Mouse (Mus musculus) frontal cortex, postnatal 25 days (tissue): ENCODE results near the gene Gnaz.
"Not testable (repeated sequence)": the region's sequence is repeated elsewhere in the genome, so short reads cannot be mapped to it uniquely, and the experiment has no call there.

Experiments
- DNase-seq, 2 experiments: peaks; one replicate each; pipeline ENCODE4 v3.0.0; 2022; ENCODE audit warnings: low spot score in 2 of 2

Gnaz gene

GRCm38 (mm10) chr10:75028743-75029142, 61.8 kb downstream of the Gnaz start:
- DNase-seq, result no peak

DNA sequence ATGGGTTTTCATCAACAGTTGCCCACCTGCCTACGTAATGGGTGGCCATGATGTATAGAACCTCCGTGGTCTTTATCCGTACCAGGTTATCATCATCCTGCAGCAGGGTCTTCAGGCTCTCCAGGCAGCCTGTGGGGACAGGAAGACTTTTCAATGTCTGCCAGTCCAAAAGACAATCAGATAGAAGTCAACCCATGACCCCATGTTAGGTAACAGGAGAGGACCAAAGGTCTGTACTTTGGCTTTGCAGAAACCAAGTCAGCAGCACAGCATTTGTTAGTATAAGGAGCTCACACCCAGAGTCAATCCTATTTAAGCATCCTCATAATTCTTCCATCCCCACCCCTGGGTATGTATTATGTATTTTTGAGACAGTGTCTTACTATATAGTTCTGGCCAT, 62.7 kb downstream of the Gnaz start:
- DNase-seq, result no peak

DNA sequence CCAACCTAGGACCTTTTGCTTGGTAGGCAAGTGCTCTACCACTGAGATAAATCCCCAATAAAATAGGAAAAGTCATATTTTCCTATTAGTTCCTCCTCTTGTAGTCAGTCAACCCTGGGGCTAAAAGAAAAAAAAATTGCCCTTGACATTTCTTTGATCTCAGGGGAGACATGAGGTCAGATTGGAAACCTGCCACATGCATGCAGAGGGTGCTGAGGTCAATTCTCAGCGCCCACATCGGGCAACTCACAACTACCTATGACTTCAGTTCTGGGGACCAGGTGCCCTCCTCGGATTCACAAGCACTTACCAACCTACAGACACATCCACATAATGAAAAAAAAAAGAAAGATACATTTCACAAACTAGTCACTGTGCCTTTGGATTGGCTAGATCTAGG, 63.3 kb downstream of the Gnaz start:
- DNase-seq, result no peak

DNA sequence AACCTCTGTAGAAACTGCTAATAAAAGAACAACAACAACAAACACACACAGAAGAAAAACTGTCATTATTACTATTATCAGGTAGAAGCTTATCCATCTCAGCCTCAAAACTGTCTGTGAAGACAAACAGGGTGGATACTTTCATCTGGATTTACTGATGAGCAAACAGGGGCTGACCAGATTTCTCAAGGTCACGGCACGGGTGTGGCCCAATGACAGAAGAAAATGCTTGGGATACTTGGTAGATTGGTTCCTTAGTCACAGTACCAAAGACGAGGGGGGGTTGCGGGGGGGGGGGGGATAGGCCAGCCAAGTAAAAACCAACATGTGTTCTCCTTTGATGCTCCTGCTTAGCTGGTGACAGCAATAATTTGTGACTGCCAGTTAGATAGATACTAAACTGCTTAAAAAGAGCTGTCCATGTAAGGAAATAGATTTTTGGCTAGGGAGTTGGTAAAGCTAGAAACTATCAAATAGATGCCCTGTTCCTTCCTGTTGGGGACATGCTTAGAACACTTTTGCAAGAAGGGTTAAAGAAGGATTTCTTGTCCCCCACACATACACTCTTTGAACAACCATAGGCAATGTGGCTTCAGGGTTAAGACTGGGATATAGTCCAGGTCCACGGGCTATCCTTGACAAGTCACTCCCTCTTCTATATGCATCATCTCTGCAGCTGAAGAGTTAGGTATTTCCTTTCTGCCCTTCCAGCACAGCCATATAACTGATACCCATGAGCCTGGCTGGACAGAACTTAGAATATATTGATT, 64.6 kb downstream of the Gnaz start:
- DNase-seq, result no peak

- peak; percentile 44 to 74 for DNase-seq
Measured at GRCm38 (mm10) chr10:75032395-75032794, 65.4 kb downstream of the Gnaz start, which contains the start of gene Rsph14. TSS of gene Rsph14 (minus strand) at chr10:75032586.

DNA sequence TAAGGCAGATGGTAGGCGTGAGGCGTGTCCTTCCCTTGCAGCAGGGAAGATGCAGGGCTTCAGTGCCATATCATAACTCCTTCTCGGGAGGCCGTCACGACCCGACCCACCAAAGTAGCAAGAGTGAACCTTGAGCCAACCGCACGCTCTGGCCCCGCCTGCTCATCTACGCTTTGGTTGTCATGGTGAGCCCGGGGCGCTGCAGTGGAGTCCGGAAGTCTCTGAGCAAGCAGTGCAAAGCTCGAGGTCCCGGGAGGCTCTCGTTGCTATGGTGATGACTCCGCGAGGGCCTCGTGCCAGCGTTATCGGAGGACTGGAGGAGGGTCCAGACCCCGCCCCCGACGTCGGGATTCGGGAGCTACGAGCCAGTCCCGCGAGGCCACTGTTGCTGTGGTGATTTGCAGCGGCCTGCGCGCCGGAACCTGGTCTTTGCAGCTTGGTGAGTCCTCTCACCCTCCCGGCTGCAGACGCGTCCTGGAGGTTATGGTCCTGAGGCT, 70.0 kb downstream of the Gnaz start, which contains the start of gene Rab36:
TSS of gene Rab36 (plus strand) at position 176 of the 497 bp plus-strand sequence.
- DNase-seq, result peak; percentile 81 to 86

DNA sequence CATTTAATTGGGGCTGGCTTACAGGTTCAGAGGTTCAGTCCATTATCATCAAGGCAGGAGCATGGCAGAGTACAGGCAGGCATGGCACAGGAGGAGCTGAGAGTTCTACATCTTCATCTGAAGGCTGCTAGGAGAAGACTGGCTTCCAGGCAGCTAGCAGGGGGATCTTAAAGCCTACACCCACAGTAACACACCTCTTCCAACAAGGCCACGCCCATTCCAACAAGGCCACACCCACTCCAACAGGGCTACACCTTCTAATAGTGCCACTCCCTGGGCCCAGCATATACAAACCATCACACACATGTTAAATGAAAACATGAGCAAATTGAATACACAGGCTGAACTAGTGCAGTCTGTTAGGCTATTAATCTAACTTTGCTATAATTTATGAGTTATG, 75.1 kb downstream of the Gnaz start:
- DNase-seq, result not testable (repeated sequence)

GRCm38 (mm10) chr10:75044459-75044858, 77.5 kb downstream of the Gnaz start:
- no peak for DNase-seq

DNA sequence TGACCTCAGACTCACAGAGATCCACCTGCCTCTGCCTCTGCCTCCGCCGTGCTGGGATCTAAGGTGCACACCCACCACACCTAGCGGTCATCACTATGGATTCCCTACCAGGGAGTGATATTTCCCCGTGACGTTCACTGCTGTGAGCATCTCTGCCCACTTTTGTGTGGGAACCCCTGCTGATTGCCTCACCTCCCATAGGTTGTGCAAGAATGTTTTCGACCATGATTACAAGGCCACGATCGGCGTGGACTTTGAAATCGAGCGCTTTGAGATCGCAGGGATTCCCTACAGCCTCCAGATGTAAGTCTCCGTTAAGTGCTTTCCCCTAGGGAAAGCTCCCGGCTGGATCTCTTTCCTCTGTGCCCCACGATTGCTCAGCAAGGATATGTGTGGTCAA, 78.9 kb downstream of the Gnaz start:
- DNase-seq, result no peak

DNA sequence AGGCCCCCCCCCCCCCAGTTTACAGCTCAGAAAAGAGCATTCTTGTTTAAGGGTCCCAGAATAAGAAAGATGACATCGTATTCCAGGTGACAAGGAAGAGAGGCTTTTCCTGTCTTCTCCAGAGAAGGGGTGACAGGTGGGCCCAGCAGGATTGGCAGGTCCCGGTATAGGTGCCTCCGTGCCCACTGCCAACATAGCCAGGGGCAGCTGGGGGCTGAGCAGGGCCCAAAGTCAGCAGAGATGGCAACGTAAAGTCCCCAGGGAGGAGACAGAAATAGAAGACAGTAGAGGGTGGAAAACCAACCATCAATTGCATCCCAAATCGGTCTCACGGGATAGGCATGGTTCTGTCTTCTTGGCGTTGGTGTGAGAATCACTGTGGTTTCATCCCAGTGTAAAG, 81.7 kb downstream of the Gnaz start:
- DNase-seq, result no peak

- DNase-seq, result no peak
Measured at GRCm38 (mm10) chr10:75051364-75052074, 84.5 kb downstream of the Gnaz start.

- DNase-seq, result no peak
Measured at GRCm38 (mm10) chr10:75052902-75053301, 85.9 kb downstream of the Gnaz start.

GRCm38 (mm10) chr10:75053655-75054054, 86.7 kb downstream of the Gnaz start:
- DNase-seq, result no peak

- no peak for DNase-seq
Measured at GRCm38 (mm10) chr10:75054125-75054524, 87.1 kb downstream of the Gnaz start.

- DNase-seq, result no peak
Measured at GRCm38 (mm10) chr10:75055672-75056071, 88.7 kb downstream of the Gnaz start.

DNA sequence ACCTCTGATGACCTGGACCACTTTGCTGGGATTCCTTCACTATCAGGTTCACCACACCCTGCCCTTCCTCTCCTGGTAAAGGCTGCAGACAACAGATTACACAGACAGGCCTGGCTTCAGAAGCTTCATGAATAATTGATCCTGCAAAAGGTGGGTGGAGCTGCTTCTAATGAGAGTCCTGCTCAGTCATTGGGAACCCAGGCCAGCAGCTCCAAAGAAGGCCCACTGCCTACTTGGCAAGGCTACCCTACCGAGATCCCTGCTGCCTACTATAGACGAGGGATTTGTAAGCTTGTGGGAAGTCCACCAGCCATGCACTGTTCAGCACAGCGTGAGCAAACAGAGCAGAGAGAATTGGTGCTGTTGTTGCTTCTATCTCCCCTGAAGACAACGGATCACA, 89.3 kb downstream of the Gnaz start:
- no peak for DNase-seq

DNA sequence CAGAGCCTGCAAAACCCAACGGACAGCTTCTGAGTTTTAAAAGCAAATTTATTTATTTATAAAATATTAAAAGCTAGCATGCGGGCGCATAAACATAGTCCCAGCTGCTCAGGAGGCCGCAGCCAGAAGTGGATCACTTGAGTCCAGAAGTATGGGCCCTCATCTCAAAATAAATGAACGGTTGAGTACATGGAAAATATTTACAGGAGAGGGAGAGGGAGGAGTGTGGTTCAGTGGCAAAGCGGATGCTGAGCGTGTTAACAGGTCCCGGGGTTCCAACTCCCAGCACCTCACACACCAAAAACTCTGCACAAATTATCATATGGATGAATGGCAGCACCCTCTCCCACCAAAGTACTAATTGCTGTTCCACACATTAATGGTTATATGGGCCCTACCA, 91.4 kb downstream of the Gnaz start:
- no peak for DNase-seq

DNA sequence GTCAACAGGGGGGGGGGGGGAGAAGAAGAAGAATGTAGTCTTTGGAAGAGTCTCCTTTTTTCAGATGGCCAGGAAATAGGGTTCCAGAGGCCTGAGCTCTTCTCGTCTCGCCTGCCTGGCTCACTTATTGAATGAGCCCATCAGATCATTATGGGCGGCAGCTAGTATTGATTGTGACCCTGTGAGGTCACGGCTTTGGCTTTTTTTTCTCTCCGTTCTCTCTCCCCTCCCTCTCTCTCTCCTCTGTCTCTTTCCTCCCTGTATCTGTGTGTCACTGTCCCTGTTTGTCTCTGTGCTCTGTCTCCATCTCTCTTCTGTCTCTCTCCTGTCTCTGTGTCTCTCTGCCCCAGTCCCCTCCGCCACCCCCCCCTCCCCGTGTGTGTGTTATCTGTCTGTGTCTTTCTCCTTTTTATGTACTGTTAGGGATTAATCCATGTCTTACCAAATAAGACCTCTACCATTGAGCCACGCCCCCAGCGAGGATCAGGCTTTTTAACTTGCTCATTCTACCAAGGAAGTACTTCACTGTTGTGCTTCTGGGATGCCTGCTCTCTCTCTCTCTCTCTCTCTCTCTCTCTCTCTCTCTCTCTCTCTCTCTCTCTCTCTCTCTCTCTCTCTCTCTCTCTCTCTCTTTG, 91.9 kb downstream of the Gnaz start:
- DNase-seq, result no peak

DNA sequence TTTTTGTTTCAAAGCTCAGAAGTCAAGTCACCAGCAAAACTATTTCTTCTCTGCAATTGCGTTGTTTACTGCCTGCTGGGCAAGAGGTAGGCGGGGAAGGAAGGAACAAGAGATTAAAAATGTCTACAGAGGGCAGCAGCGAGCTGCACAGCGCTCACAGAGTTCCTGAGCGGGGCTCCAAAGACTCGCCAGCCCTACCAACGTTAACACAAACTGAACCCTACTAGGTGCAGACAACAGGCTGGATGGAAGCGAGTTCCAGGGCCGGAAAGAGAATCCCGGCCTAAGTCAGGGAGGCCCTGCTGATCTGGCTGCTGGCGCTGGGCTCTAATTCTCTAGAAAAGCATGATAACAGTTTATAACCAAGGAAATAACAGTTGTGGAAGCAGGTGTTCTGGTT, 92.4 kb downstream of the Gnaz start:
- DNase-seq, result peak in 1 of 2 experiments; percentile 62

DNA sequence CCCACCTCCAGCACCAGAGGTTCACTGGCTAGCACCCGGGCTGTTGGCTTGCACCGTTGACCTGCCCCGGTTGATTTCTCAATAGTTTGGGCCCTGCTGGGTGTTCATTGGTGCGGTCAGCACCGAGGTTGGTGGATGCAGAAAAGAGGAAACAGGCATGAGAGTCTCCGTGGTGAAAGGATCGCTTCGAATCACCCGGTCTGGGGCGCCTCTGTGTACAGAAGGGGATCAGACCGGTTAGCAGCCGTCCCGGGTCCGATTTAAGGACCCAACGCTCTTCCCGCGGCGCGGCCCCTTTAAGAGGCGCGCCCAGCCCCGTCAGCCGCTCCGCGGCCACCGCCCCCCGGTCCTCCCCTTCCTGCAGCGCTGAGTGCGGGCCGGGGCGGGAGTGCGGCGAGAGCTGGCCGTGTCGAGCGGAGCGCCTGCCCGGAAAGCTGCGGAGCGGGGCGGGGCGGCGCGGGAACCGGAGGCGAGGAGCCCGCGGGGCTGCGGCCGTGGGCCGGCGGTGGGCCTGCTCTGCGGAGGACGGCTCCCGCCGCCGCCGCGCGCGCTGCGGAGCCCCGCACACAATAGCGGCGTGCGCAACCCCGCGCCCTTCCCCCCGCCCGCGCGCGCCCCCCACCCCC, 93.4 kb downstream of the Gnaz start, which contains the start of gene Bcr:
TSS of gene Bcr (plus strand) at position 376 of the 626 bp plus-strand sequence.
- peak; percentile 56 to 66 for DNase-seq

- DNase-seq, result no peak
Measured at GRCm38 (mm10) chr10:75060843-75061235, 93.9 kb downstream of the Gnaz start.
